Mouse (Mus musculus) granulocyte monocyte progenitor cell, adult 5-6 weeks (primary cell): ENCODE measurements at regions not wholly inside any gene's neighbourhood (a gene's known extent, or its start where the extent isn't known, plus 50 kb on each side); places are given as distances from the start of the nearest gene placed in this dataset.

Experiments used
- ATAC-seq: replicated peaks from 2 replicates; pipeline ENCODE4 v1.8.0; 2016; ENCODE audit warnings: mild to moderate bottlenecking, moderate TSS enrichment, inconsistent platforms; ENCODE audit not compliant: poor library complexity, severe bottlenecking

DNA sequence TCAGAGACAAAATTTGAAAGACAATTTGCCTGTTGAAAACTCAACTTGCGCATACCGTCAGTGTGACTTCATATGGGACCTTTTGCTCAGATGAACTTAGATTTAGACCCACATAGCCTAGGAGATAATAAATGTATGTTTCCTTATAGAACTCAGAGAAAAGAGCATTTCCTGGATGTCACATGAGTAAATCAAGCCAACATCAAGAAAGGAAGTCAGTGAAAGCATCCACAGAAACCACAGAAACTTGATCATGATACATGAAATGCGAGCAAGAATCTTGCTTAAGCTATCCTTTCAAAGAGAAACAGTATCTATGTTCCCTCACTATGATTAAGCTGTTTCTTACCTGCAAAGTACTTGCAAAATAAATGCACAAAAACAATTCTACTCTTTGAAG lies 104.1 kb upstream of the Klf6 start:
- ATAC-seq = 0 out of 2 replicates have a peak, but pooled peaks have one; percentile 14

- ATAC-seq = no peak
These were observed 103.3 kb upstream of the Klf6 start for GRCm38 (mm10) chr13:5757963-5758362.

DNA sequence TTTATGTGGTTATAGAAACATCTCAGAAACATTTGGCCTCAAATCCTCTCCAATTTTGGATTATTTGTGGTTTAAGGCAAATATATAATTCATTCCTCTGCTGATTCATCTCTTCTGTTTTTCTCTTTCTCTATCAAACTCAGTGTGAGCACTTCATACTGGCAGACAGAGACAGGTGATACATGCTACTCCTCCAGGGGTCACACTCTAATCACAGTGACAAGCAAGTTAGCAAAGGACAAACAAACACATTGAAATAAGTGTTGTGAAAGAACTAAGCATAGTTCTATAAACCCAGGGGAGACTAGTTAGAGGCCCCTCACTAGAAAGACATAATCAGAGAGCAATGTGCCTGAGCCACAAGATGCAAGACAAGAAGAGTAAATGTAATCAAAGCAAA lies 101.3 kb upstream of the Klf6 start:
- ATAC-seq = no peak

GRCm38 (mm10) chr13:5766394-5766793 lies 94.9 kb upstream of the Klf6 start:
- no peak for ATAC-seq

DNA sequence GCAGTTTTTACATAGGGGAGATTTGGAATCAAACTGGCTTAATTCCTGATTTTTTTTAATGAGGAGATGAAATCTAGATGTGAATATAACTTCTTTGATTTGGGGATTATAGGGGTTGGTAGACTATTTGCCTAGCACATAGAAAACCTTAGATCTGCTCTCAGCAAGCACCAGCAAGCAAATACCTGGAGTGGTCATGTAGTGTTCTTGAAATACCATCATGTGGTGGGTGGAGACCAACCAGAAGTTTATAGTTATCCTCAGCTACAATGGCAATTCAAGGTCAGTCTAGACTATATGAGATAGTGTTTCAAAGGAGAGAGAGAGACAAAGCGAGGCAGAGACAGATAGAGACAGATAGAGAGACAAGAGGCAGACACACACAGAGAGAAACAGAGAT lies 94.1 kb upstream of the Klf6 start:
- no peak for ATAC-seq

DNA sequence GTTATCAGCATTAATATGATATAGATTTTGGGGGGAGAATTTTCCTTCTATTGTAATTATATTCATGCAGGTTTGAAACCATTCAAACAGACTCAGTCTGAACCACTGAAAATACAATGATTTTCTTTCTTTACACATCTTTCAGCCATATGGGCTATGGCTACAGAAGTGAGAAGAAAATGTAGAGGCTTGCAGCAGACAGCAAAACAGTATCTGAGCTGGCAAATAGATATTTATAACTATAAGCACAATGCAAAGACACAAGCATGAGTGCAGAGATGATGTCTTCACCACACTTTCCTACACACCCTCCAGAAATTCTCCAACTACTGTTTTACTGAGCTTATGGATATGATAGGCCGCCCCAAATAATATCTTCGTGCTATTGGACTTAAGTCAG lies 92.6 kb upstream of the Klf6 start:
- no peak for ATAC-seq

DNA sequence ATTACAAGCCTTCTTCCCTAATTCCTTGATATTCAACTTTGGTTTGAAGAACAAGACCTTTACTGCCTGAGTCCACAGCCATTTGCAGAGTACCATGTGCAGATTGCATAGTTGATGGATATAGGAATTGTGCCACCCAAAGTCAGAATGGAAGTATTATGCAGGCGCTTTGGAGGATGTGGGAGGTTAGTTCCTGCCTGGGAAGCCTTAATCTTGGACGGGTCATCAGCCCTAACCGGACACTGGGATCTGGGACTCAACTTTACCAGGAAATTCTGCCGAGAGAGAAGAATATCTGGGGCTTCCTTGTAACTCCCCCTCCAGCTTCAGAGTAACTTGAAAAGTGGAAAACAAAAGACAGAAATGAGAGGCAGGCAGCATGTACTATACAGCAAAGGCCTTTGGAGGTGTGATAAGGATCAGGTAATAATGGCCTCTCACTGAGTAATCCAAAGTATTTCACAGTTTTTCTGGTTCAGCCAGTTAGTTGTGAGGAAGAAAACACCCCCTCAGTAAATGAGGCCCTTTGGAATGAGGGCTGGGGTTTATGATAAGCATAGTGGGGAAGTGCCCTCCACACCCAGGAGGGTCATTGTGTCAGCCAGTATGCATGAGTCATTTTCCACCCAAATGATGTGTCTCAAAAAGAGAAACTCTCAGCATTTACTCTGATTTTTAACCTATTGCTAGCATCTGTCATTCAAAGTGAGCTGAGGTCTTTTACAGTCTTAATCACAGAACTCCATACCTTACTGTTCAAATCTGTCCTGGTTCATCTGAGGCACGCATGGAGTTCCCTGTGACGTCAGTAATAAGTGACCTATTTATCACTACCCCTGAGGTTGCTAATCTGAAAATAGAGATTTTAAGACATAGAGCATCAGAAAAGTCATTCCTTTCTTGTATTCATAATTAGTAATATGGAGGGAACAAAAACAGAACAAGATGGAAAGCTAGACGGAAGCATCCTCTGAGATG lies 91.7 kb upstream of the Klf6 start:
- ATAC-seq = peak; percentile 56; the same call in 1 of the 2 replicates

GRCm38 (mm10) chr13:5773811-5774210 lies 87.5 kb upstream of the Klf6 start:
- ATAC-seq = no peak

- peak; percentile 68 for ATAC-seq
These were observed 82.7 kb upstream of the Klf6 start for GRCm38 (mm10) chr13:5778443-5779171.

DNA sequence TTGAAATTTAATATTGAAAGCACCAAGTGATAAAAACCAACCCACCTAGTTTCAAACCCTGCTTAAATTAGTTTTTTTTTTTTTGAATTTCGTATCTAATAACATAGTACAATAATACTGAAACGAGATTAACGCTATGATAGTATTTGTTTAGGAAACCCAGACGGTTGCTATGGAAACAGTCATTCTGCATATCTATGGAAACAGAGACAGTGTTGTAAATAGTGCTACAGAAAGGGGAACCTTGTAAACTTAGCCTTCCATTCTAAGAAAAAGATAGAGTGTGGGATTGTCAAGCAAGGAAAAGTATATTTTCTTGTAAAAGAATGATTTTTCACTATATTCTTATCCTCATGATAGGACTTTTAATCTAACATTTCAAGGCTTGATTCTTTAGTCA lies 81.9 kb upstream of the Klf6 start:
- ATAC-seq = peak; percentile 88

DNA sequence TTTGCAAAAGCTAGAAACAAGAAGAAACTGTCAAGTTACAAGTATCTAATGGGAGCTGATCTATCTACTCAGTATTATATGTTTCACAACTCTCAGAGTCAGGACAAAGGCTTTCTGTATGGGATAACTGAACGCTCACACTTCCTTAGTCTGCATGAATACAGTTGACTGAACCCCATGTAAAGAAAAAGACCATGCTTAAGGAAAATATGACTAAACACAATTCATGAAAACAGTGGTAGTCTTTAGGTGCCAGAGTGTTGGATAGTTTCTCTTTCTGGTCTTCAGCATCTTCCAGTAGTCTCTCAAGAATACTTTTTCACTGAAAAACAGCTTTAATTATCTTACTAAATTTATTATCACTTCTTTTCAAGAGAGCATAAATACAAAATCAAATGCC lies 78.7 kb upstream of the Klf6 start:
- no peak for ATAC-seq

DNA sequence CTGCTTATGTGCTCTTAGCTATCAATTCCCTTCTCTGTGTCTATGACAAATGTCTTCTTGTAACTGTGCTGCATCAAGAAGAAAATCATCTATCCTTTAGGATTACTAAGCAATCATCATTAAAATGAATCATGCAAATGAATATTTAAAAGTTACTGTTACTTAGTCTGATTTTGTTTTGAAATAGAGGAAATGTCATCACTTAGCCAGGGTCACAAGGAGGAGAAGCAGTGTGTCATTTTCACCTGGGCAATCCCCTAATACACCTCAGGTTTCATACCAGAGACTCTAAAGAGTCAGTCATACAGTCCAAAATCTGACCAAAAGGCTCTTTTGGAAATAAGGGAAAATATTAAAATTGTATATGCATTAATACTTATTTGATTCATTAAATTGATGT lies 74.2 kb upstream of the Klf6 start:
- no peak for ATAC-seq

DNA sequence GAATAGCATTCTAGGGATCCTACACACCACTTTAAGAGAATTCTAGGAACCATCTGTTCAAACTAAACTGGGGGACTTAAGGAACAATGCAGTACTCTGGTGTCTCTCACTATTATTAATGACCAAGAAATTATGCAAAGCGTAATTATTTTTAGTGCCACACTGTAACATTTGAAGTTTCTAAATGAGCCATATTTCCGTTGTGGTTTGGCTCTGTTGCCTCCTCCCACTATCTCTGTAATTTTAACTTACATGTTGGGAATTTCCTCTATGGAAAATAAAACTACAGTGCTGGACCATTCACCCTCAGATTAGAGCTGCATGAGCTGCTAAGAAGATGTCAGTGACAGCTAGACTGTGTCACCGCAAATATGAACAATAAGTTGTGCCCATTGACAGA lies 72.0 kb upstream of the Klf6 start:
- peak; percentile 35; the same call in 1 of the 2 replicates for ATAC-seq

GRCm38 (mm10) chr13:5802079-5802478 lies 59.2 kb upstream of the Klf6 start:
- peak; percentile 41 for ATAC-seq

GRCm38 (mm10) chr13:5802826-5803225 lies 58.5 kb upstream of the Klf6 start:
- peak; percentile 61 for ATAC-seq

GRCm38 (mm10) chr13:5803540-5804380 lies 57.5 kb upstream of the Klf6 start:
- ATAC-seq = peak; percentile 54

- peak; percentile 33 for ATAC-seq
These were observed 56.8 kb upstream of the Klf6 start for GRCm38 (mm10) chr13:5804381-5804941.

DNA sequence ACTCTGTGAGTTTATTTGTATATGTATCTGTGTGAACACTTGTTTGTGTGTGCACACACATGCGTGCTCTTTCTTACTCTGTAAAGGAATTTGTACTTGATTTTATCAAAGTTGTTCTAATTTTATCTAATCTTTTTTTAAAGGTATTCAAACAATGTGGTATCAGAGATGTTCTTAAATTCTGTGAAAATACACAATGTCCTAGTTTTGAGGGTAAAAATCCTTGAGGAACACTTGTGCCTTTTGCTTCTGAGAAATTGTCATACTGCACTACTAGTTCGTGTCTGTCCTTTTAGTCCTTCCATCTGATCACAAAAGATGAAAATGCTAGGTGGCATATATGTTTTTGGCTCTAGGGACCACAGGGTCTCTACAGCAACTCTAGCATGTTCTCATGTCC lies 52.9 kb upstream of the Klf6 start:
- no peak for ATAC-seq
